In the genomic region with DNA sequence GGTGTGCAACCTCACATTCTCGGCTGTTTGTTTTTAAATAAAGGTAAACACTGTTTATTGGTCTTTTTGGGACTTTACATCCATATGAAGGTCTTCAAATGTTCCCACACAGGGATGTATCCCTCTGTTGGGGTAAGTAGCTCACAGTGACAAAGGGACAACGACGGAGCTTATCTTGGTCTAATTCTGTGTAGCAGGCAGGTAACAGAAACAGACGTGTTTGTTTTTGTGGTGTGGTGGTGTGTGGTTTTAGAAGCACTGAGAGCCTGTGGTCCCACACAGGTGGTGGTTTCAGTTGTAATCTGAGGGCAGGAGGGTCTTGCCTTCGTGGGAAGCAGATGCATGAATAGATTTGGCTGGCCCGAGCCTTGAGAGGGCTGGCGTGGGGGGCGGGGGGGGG, we compare ENCODE assay signal across 20 mouse cellular contexts. TPM values are rescaled to one million over a fixed set of nuclear protein-coding genes. Genes with fewer than 3 reads are reported as not detected.
DNase-seq lines count a peak whose midpoint lies in the region; ATAC-seq and TF ChIP-seq lines count a peak whose summit lies in the region.
"Had no signal": no experiment of that assay in that cellular context is flagged by ENCODE, and none has a peak within 500 bp of the region (broad histone marks: within the 10 kb centered on the region; RNA-seq: fewer than 3 reads in every experiment).

No protein-coding gene starts in this region.

- H3K36me3 ChIP-seq in midbrain, embryonic 14.5 days (ENCODE audit: control insufficient read depth, insufficient read depth, low read length): no peaks in the 10 kb centered on the region
- no peaks in the 10 kb centered on the region for H3K36me3 ChIP-seq in midbrain, postnatal 0 days (ENCODE audit: insufficient read depth, low read length)
- H3K36me3 ChIP-seq: embryonic facial prominence, embryonic 15.5 days; hindbrain, embryonic 10.5 days; neural tube, embryonic 13.5 days had no signal

- no peak for TF ChIP-seq CTCF in midbrain, postnatal 0 days (IDR thresholded peaks at IDR 0.05)

- H3K27ac ChIP-seq in midbrain, embryonic 14.5 days (replicated peaks; ENCODE audit: low read depth, low read length): 0 out of 2 replicates have a peak overlapping the region, but pooled peaks have one; percentile 56
- H3K27ac ChIP-seq in midbrain, postnatal 0 days (ENCODE audit: low read depth, low read length): no peak overlapping the region
- H3K27ac ChIP-seq: embryonic facial prominence, embryonic 15.5 days; hindbrain, embryonic 10.5 days; kidney, postnatal 0 days; macrophage had no signal

- H3K4me2 ChIP-seq in midbrain, embryonic 14.5 days (ENCODE audit: low read length): no peak overlapping the region
- H3K4me2 ChIP-seq in midbrain, postnatal 0 days (ENCODE audit: low read depth, low read length, poor library complexity, severe bottlenecking): no peak overlapping the region
- H3K4me2 ChIP-seq: embryonic facial prominence, embryonic 15.5 days; lung, embryonic 14.5 days; neural tube, embryonic 13.5 days had no signal

- 72% methylated on average over 8 of the region's 8 CpGs for WGBS in midbrain, embryonic 14.5 days
- 81% methylated on average over 8 of the region's 8 CpGs for WGBS in midbrain, postnatal 0 days

- H3K4me3 ChIP-seq in midbrain, embryonic 14.5 days (replicated peaks; ENCODE audit: low read depth, low read length): no peak overlapping the region
- no peak overlapping the region for H3K4me3 ChIP-seq in midbrain, postnatal 0 days (ENCODE audit: low read depth, low read length)
- H3K4me3 ChIP-seq: embryonic facial prominence, embryonic 15.5 days; hindbrain, embryonic 10.5 days; neural tube, embryonic 13.5 days had no signal

- peaks cover 12% of the 10 kb centered on the region; the same call in 1 of the 2 replicates for H3K4me1 ChIP-seq in midbrain, embryonic 14.5 days (ENCODE audit: control insufficient read depth, insufficient read depth, low read length)
- peaks cover 2% of the 10 kb centered on the region; the same call in 1 of the 2 replicates for H3K4me1 ChIP-seq in midbrain, postnatal 0 days (ENCODE audit: insufficient read depth, low read length)

- no peaks in the 10 kb centered on the region for H3K27me3 ChIP-seq in midbrain, embryonic 14.5 days (ENCODE audit: control insufficient read depth, insufficient read depth, low read length)
- no peaks in the 10 kb centered on the region for H3K27me3 ChIP-seq in midbrain, postnatal 0 days (ENCODE audit: insufficient read depth, low read length)
- H3K27me3 ChIP-seq: embryonic facial prominence, embryonic 15.5 days; neural tube, embryonic 13.5 days had no signal

- H3K9me3 ChIP-seq in midbrain, embryonic 14.5 days (ENCODE audit: control insufficient read depth, low read length): no peaks in the 10 kb centered on the region
- no peaks in the 10 kb centered on the region for H3K9me3 ChIP-seq in midbrain, postnatal 0 days (ENCODE audit: low read length)
- H3K9me3 ChIP-seq: embryonic facial prominence, embryonic 15.5 days; hindbrain, embryonic 10.5 days; neural tube, embryonic 13.5 days had no signal

- DNase-seq in midbrain, embryonic 14.5 days: no peak
- no peak for DNase-seq in midbrain, postnatal 0 days (ENCODE audit: low spot score)
- DNase-seq in CD8-positive naive resting alpha-beta T cell, adult 2 months (ENCODE audit: low read depth in 2 of 2, low spot score in 2 of 2): peak; percentile 16 to 32
- DNase-seq in thymus, postnatal 14 days: peak; percentile 69
- DNase-seq in c-Kit-positive CD71-positive TER-119-positive erythroid progenitor cells, embryonic 14.5 days (ENCODE audit: low spot score): no peak
- DNase-seq in cerebellum, postnatal 25 days: no peak
- DNase-seq: adrenal gland, postnatal 25 days; cerebellum, adult 9-11 months; embryo, embryonic 11 days; layer of hippocampus, postnatal 36 days; lung, embryonic 14.5 days; right cerebral cortex, postnatal 14 days had no signal

- no peak for ATAC-seq in midbrain, embryonic 14.5 days (ENCODE audit: low FRiP score, low TSS enrichment)
- no peak for ATAC-seq in midbrain, postnatal 0 days (ENCODE audit: low FRiP score)
- peak; percentile 15; the same call in 1 of the 2 replicates for ATAC-seq in megakaryocyte progenitor cell, adult 5-6 weeks (replicated peaks; ENCODE audit: poor library complexity)
- ATAC-seq: activated CD4-positive, CD25-positive, alpha-beta regulatory T cell, adult 4 months had no signal

- no peak overlapping the region for H3K9ac ChIP-seq in midbrain, embryonic 14.5 days (replicated peaks; ENCODE audit: low read length)
- no peak overlapping the region for H3K9ac ChIP-seq in midbrain, postnatal 0 days (replicated peaks; ENCODE audit: low read length, poor library complexity, severe bottlenecking)
- H3K9ac ChIP-seq: embryonic facial prominence, embryonic 15.5 days; lung, embryonic 14.5 days; neural tube, embryonic 13.5 days had no signal

RNA-seq across cellular contexts. Expression of gene Bfsp2, which starts 56.3 kb away (rescaled TPM):
- polyA plus RNA-seq in midbrain, embryonic 14.5 days (2014; fragmentation: Nextera tagmentation; extraction: Ambion mirVana): 2.7 and 4.0 TPM in 2 replicates
- 1.2 and 1.8 TPM in 2 replicates for total RNA-seq in midbrain, postnatal 0 days (2014; rRNA removed)
- 3.0 and 3.3 TPM in 2 replicates for polyA plus RNA-seq in midbrain, postnatal 0 days (2015; fragmentation: Nextera tagmentation; extraction: Ambion mirVana)
- 0.69 TPM in 1 of 2 replicates, not detected in the other for total RNA-seq in megakaryocyte progenitor cell, adult 5-6 weeks (2015)
- total RNA-seq in megakaryocyte progenitor cell, adult 5-6 weeks (2017): 0.62 and 2.1 TPM in 2 replicates
- total RNA-seq: adrenal gland, postnatal 25 days; liver, adult 2 months had no signal
- polyA plus RNA-seq: macrophage had no signal

RNA-seq across cellular contexts. Expression of gene Cdv3, which starts 58.3 kb away (rescaled TPM):
- 62.0 and 76.0 TPM in 2 replicates for polyA plus RNA-seq in midbrain, embryonic 14.5 days (2014; fragmentation: Nextera tagmentation; extraction: Ambion mirVana)
- 102 and 128 TPM in 2 replicates for total RNA-seq in midbrain, postnatal 0 days (2014; rRNA removed)
- 84.2 and 87.1 TPM in 2 replicates for polyA plus RNA-seq in midbrain, postnatal 0 days (2015; fragmentation: Nextera tagmentation; extraction: Ambion mirVana)
- total RNA-seq in megakaryocyte progenitor cell, adult 5-6 weeks (2015): 110 and 111 TPM in 2 replicates
- 154 and 193 TPM in 2 replicates for total RNA-seq in megakaryocyte progenitor cell, adult 5-6 weeks (2017)

Comparison
In these comparisons a context has a peak if more than half of its experiments do, and no peak if none do; other contexts are left out.
1. DNase-seq: peak in CD8-positive naive resting alpha-beta T cell, adult 2 months (2 of 2) and thymus, postnatal 14 days (single experiment); none in midbrain, embryonic 14.5 days (single experiment), midbrain, postnatal 0 days (single experiment), c-Kit-positive CD71-positive TER-119-positive erythroid progenitor cells, embryonic 14.5 days (single experiment) and cerebellum, postnatal 25 days (0 of 2).